Mouse (Mus musculus) embryonic fibroblast, embryonic 13.5 days (primary cell): ENCODE measurements around the gene Hacl1.

Experiments used
- CTCF ChIP-seq: IDR thresholded peaks from 2 replicates; pipeline ENCODE4 v1.5.1; 2011; ENCODE audit warnings: mild to moderate bottlenecking, control low read depth, low read length, moderate library complexity, borderline replicate concordance; ENCODE audit not compliant: insufficient read depth
- POLR2A ChIP-seq: IDR thresholded peaks from 2 replicates; pipeline ENCODE4 v1.6.1; 2011; ENCODE audit warnings: low read depth, mild to moderate bottlenecking, control low read depth, low read length, moderate library complexity

DNA sequence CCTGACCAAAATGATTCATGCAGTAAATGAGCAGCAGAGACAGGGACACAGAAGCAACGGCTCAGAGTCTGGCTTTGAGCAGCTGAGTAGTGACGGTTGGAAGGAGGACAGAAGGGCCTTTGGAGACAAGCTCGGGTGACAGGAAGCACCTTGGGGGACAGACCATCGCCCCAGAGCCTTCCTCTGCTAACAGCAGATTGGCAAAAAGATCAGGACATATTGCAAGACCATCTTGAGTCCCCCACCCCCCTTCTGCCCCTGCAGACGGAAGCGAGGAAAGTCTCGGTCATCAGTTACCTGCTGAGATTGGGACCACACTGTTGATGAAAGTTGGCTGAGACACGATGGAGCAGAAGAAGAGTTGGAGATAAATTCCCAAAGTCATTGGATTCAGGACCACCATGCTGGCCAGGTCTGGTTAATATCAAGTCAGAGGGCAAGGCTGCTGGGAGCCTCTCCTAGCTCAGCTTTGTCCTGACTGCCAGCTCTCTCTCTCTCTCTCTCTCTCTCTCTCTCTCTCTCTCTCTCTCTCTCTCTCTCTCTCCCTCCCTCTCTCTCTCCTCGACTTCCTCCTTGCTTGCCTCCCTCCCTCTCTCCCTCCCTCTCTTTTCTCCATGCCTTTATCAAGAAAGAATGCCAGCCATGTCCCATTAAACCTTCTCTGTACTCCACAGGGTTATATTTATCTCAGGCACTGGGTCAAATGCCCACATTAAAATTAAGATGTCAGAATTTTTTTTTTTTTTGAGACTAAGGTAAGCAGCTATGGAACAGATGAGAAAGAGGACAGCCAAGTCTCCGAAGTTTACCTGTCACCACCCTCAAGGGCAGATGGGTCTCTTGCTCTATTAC is 64.0 kb downstream of the Hacl1 start:
- no peak for TF ChIP-seq POLR2A
- no peak for TF ChIP-seq CTCF
